Mouse (Mus musculus) megakaryocyte-erythroid progenitor cell, adult 5 weeks (primary cell): ENCODE results near the gene Ngdn. TPM values are rescaled to one million over a fixed set of nuclear protein-coding genes. Genes with fewer than 3 reads are reported as not detected.

ENCODE experiments used
- polyA plus RNA-seq: library from polyadenylated mRNA; stranded (reverse); fragments of >175 nt; gene quantifications from 2 replicates; pipeline ENCODE4 v1.2.3, GENCODE M21; 2012

The Ngdn gene
- polyA plus RNA-seq, result 41.1 and 54.2 TPM in 2 replicates

DNA sequence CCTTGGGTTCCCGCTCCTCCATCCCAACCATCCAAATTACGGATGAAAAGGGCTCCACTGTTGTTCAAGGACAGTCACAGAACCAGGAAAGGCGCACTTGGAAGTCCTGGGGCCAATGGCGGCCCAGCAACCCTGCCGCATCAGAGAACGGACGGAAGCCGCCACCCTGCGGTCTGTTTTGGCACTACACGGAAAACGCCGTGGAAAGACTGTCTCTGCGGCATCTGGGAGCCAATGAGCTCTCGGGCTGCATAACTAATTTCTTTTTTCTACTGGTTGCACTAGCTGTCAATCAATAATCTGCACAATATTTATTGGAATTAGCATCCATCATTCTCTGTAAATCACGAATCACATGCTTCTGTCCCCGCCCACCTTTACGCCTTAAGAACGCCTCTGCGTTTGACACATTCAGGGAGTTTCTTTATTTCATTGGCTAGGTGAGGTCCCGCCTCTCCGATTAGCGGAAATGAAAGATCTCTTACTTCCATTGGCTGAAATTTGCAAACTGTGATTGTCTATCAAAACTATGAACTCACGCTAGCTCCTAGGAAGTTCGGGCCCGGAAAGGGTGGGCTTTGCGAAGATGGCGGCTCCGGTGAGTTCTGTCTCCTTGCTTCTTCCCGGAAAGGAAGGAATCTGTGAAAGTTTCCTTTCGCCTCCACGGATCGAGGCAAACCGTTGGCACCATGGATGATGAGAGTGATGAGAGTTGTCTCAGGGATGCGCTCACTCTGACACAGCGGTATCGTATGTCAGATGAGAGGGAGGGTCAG is at the start of gene Ngdn:
TSS of gene Ngdn (plus strand) at position 464 of the 776 bp plus-strand sequence.

DNA sequence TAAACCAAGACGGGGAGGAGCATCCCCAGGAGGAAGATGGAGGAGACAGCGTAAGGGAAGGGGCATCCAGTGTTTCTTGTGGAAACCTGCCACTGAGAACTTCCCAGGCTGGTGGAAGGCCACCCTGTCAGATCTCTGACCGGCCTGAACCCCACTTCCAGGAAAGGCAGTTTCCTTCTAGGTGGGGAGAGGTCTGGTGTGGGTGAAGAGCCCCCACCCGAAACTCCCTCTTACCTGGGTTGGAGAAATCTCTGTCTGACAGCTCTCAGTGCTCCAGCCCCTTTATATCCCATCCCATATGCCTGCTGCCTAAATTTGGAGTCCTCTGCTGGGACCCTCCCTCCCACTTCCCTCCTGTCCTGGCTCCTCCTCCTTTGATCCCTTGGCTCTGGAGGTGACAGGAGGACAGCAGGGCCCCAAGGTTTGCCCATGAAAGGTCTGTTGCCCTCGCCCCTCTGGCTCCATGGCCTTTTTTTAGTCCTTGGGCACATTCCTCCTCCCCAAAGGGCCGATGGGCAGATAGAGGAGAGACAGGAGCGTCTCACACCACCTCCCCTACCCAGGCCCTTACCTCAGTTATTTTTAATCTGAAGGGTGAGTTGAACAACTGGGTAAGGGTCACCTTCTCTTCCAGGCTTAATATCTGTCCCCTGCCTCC is 48.8 kb upstream of the Ngdn start, which contains the start of gene Myh6:
TSS of gene Myh6 (minus strand) at position 608 of the 658 bp plus-strand sequence.

DNA sequence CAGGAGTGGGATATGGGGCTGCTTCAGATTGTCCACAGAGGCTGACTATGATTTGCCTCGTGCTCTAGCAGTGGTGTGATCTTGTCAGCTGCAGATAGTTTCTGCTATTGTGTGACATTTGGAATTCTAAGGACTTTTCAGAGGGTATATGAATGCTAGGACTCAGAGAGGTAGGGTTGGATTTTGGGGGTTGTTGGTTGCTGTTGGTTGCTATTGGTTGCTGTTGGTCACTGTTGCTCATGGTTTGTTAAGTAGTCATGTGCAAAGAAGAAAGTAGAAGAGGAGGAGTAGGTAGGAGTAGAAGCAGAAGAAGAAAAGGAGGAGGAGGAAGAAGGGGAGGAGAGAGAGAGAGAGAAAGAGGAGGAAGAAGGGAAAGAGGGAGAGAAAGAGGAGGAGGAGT is 38.6 kb upstream of the Ngdn start, which contains the start of gene Gm17428:
TSS of gene Gm17428 (plus strand) at position 301 of the 400 bp plus-strand sequence.

DNA sequence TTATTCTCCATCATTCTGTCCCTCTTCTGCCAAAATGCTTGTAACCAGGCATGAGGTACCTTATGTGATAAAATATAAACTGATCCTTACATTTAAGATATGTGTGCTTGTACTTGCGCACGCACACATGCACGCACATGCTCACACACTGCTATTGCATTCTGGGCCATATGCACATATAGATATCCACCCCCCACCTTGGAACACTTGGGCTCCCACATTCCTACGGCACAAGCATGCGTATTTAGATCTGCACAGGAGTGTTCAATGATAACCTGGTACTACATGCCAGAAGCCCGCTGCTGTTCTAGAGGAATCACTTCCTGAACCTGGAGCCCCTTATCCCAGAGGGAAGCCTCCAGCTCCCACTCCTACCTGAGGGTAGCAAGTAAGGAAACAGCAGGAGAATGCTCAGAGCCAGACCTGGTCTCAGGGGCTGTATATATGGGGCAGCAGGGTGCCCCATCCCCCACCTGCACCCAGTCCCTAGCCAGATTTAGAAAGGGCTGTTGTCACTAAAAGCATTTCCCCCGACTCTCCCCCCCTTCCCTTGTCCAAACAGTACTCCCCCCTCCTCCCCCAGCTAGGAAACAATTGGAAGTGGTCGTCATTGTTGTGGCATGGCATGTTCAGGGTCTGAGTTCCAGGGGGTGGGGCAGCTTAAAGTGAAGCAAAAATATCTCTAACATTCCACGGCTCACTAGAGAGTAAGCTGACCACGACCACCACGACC is 21.0 kb upstream of the Ngdn start, which contains the start of gene Myh7:
TSS of gene Myh7 (minus strand) at position 491 of the 733 bp plus-strand sequence.

Other genes starting within 250 kb of the Ngdn start
- gene Slc7a8, start 233.5 kb upstream of the Ngdn start, polyA plus RNA-seq, result 4.6 and 7.5 TPM in 2 replicates
- not detected in 2 replicates for gene Rnf212b, start 201.3 kb upstream of the Ngdn start, polyA plus RNA-seq
- gene Homez, start 144.5 kb upstream of the Ngdn start, polyA plus RNA-seq, result 2.0 and 2.2 TPM in 2 replicates
- gene Ppp1r3e, start 137.9 kb upstream of the Ngdn start, polyA plus RNA-seq, result 8.8 and 12.7 TPM in 2 replicates
- 25.6 and 34.5 TPM in 2 replicates for gene Bcl2l2, start 132.1 kb upstream of the Ngdn start, polyA plus RNA-seq
- 0.82 and 5.2 TPM in 2 replicates for gene Gm20521, start 132.0 kb upstream of the Ngdn start, polyA plus RNA-seq
- 282 and 412 TPM in 2 replicates for gene Pabpn1, start 123.0 kb upstream of the Ngdn start, polyA plus RNA-seq
- 6.5 and 12.9 TPM in 2 replicates for gene Slc22a17, start 102.3 kb upstream of the Ngdn start, polyA plus RNA-seq
- gene Efs, start 89.3 kb upstream of the Ngdn start, polyA plus RNA-seq, result 0.08 TPM in 1 of 2 replicates, not detected in the other
- not detected in 2 replicates for gene Il25, start 82.8 kb upstream of the Ngdn start, polyA plus RNA-seq
- not detected in 2 replicates for gene Cmtm5, start 79.2 kb upstream of the Ngdn start, polyA plus RNA-seq
- gene Myh6, start 48.5 kb upstream of the Ngdn start, polyA plus RNA-seq, result not detected in 2 replicates
- gene Gm17428, start 38.5 kb upstream of the Ngdn start, polyA plus RNA-seq, result not detected in 2 replicates
- gene Myh7, start 20.8 kb upstream of the Ngdn start, polyA plus RNA-seq, result not detected in 2 replicates
- gene Zfhx2, start 76.9 kb downstream of the Ngdn start, polyA plus RNA-seq, result 7.3 and 10.8 TPM in 2 replicates
- 2.0 and 2.5 TPM in 2 replicates for gene Thtpa, start 79.3 kb downstream of the Ngdn start, polyA plus RNA-seq
- gene Ap1g2, start 91.1 kb downstream of the Ngdn start, polyA plus RNA-seq, result 19.5 and 24.1 TPM in 2 replicates
- gene Jph4, start 101.5 kb downstream of the Ngdn start, polyA plus RNA-seq, result 0.10 and 0.16 TPM in 2 replicates
- gene Dhrs2, start 206.6 kb downstream of the Ngdn start, polyA plus RNA-seq, result not detected in 2 replicates